In genomic region chr7:75854231-75854925, GRCm38 (mm10) we compare ENCODE assay signal across 9 mouse cellular contexts. TPM values are rescaled to one million over a fixed set of nuclear protein-coding genes. Genes with fewer than 3 reads are reported as not detected.
A peak's percentile ranks its signal among the peaks of the same experiment; 100 is the strongest.
DNase-seq lines count a peak whose midpoint lies in the region; ATAC-seq lines count a peak whose summit lies in the region.
"Had no signal": no experiment of that assay in that cellular context is flagged by ENCODE, and none has a peak within 500 bp of the region (broad histone marks: within the 10 kb centered on the region; RNA-seq: fewer than 3 reads in every experiment).

No protein-coding gene starts in this region.

- H3K4me2 ChIP-seq in heart, embryonic 11.5 days: no peak overlapping the region
- H3K4me2 ChIP-seq in hindbrain, embryonic 14.5 days (replicated peaks): peak overlapping the region; percentile 25

- no peaks in the 10 kb centered on the region for H3K9me3 ChIP-seq in heart, embryonic 11.5 days (replicated peaks; ENCODE audit: control insufficient read depth, low read length)
- no peaks in the 10 kb centered on the region for H3K9me3 ChIP-seq in hindbrain, embryonic 14.5 days (ENCODE audit: control insufficient read depth, low read length)

- no peak for ATAC-seq in heart, embryonic 11.5 days (replicated peaks; ENCODE audit: insufficient number of reproducible peaks, low FRiP score, low TSS enrichment)
- ATAC-seq in hindbrain, embryonic 14.5 days (ENCODE audit: low FRiP score): no peak

- no peak for DNase-seq in heart, postnatal 36 days
- peak; percentile 79 to 81 for DNase-seq in cerebellum, postnatal 10 days
- no peak for DNase-seq in hindbrain, embryonic 14.5 days (ENCODE audit: low spot score)
- peak; percentile 54 for DNase-seq in lung, postnatal 36 days
- DNase-seq in right cerebral cortex, adult 18-20 months: no peak
- no peak for DNase-seq in left cerebral cortex, adult 8-10 months (ENCODE audit: low spot score in 2 of 2)
- DNase-seq in layer of hippocampus, adult 9-10 months (ENCODE audit: low spot score): no peak

- H3K36me3 ChIP-seq in heart, embryonic 11.5 days (ENCODE audit: control insufficient read depth, insufficient read depth, low read length): 0 out of 2 replicates have a peak, but pooled peaks cover 2% of the 10 kb centered on the region
- 0 out of 2 replicates have a peak, but pooled peaks cover 5% of the 10 kb centered on the region for H3K36me3 ChIP-seq in hindbrain, embryonic 14.5 days (replicated peaks; ENCODE audit: control insufficient read depth, insufficient read depth)

- H3K27me3 ChIP-seq in heart, embryonic 11.5 days (ENCODE audit: control insufficient read depth, insufficient read depth, low read length): no peaks in the 10 kb centered on the region
- H3K27me3 ChIP-seq in hindbrain, embryonic 14.5 days (ENCODE audit: control insufficient read depth, insufficient read depth, low read length): no peaks in the 10 kb centered on the region

- 40% methylated on average over 6 of the region's 6 CpGs for WGBS in heart, embryonic 11.5 days (ENCODE audit: insufficient replicate concordance)
- WGBS in hindbrain, embryonic 14.5 days: 20% methylated on average over 6 of the region's 6 CpGs

- intact Hi-C loops in heart, postnatal 36 days (cut with DNase I): no loop called here

- H3K27ac ChIP-seq in heart, embryonic 11.5 days (ENCODE audit: low read depth, low read length): 0 out of 2 replicates have a peak overlapping the region, but pooled peaks have one; percentile 35
- peak overlapping the region; percentile 80 for H3K27ac ChIP-seq in hindbrain, embryonic 14.5 days

- no peak overlapping the region for H3K9ac ChIP-seq in heart, embryonic 11.5 days (ENCODE audit: low read depth, low read length)
- H3K9ac ChIP-seq in hindbrain, embryonic 14.5 days: no peak overlapping the region

- H3K4me3 ChIP-seq in heart, embryonic 11.5 days (ENCODE audit: low read depth, low read length): no peak overlapping the region
- H3K4me3 ChIP-seq in hindbrain, embryonic 14.5 days (replicated peaks; ENCODE audit: low read length): no peak overlapping the region
- H3K4me3 ChIP-seq: myocyte had no signal

- peaks cover 39% of the 10 kb centered on the region for H3K4me1 ChIP-seq in heart, embryonic 11.5 days (ENCODE audit: control insufficient read depth, insufficient read depth, low read length)
- H3K4me1 ChIP-seq in hindbrain, embryonic 14.5 days (replicated peaks; ENCODE audit: control insufficient read depth, insufficient read depth, low read length): peaks cover 50% of the 10 kb centered on the region

RNA-seq across cellular contexts. Expression of gene Klhl25, which starts 6.3 kb away (rescaled TPM):
- polyA plus RNA-seq in heart, embryonic 11.5 days (2014; fragmentation: Nextera tagmentation; extraction: Ambion mirVana): 10.3 and 10.9 TPM in 2 replicates
- 1 to 10 TPM; 4.9 to 5.4 TPM for total RNA-seq in heart, postnatal 36 days (2021)
- polyA plus RNA-seq in hindbrain, embryonic 14.5 days (2014; fragmentation: Nextera tagmentation; extraction: Ambion mirVana): 24.4 and 29.0 TPM in 2 replicates
- total RNA-seq in left cerebral cortex, adult 8-10 months (2022): 10 to 100 TPM in 3 of 4 experiments, 1 to 10 TPM in 1; 9.5 to 11.8 (median 11.0) TPM

Comparison
In these comparisons a context has a peak if more than half of its experiments do, and no peak if none do; other contexts are left out.
1. DNase-seq: peak in cerebellum, postnatal 10 days (2 of 2) and lung, postnatal 36 days (single experiment); none in heart, postnatal 36 days (0 of 2), hindbrain, embryonic 14.5 days (single experiment), right cerebral cortex, adult 18-20 months (single experiment), left cerebral cortex, adult 8-10 months (0 of 2) and layer of hippocampus, adult 9-10 months (single experiment).